Mouse (Mus musculus): ENCODE measurements at regions not wholly inside any gene's neighbourhood (a gene's known extent, or its start where the extent isn't known, plus 50 kb on each side); places are given as distances from the start of the nearest gene placed in this dataset.

DNA sequence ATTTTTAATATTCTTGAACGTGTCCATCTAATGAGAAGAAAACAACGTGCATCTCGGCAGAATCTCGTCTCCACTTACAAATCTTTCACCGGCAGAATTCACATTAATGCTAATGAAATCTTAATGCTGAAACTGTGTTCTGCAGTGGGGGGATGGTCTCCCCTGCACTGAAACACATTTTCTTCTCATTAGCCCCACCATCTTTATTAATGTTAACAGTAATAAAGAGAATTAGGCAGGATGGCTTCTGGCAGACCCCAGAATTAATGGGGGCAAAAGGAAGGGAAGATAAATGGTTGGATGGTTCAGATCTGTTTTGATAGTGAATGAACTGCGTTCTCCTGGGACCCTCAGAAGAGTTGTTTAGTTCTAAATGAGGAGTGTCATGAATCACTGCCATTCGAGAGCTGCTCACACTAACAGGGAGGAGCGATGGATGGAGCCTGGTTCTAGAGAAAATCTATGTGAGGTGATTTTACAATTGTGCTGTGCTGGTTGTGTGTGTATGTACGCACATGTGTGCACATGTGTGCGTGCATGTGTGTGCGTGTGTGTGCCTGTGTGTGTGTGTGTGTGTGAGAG, 198.9 kb downstream of the Foxo1 start:
- no peaks in the 10 kb centered on the region for H3K36me3 ChIP-seq (ENCODE audit: insufficient read depth, low read length)
- TF ChIP-seq CTCF (conservative IDR thresholded peaks at IDR 0.05; ENCODE audit: low read length) = no peak
- TF ChIP-seq NANOG (IDR thresholded peaks at IDR 0.05; ENCODE audit: borderline replicate concordance, low read length) = no peak
- TF ChIP-seq POU5F1 (IDR thresholded peaks at IDR 0.05; ENCODE audit: borderline replicate concordance, low read length) = no peak
- H3K4me1 ChIP-seq (replicated peaks; ENCODE audit: low read depth, low read length) = peaks cover 22% of the 10 kb centered on the region
- H3K9me3 ChIP-seq (ENCODE audit: low read length) = peaks cover 15% of the 10 kb centered on the region
- H3K27me3 ChIP-seq (ENCODE audit: insufficient read depth, low read length) = no peaks in the 10 kb centered on the region
- no peak overlapping the region for H3K4me3 ChIP-seq (replicated peaks; ENCODE audit: low read length)

DNA sequence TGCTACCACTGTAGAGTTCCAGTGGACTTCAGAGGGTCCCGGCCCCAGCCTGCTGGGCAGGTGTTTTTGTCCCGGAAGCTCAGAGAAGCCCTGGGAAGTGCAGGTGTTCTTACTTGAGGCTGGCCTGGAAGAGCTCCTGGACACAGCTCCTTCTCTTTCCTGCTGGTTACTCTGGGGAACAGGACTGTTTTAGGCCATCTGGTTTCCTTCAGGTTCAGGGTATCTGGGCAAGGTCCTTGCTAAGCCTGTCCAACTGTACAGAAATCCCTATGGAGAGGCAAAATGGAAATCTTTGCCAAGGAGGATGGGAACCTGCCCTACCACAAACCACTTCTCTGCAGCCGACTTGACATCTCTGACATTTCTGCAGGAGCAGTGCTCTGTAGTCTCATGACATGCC, 198.4 kb downstream of the Foxo1 start:
- H3K4me3 ChIP-seq (replicated peaks; ENCODE audit: low read length) = no peak overlapping the region
- no peaks in the 10 kb centered on the region for H3K36me3 ChIP-seq (ENCODE audit: insufficient read depth, low read length)
- peaks cover 11% of the 10 kb centered on the region for H3K9me3 ChIP-seq (ENCODE audit: low read length)
- H3K4me1 ChIP-seq (replicated peaks; ENCODE audit: low read depth, low read length) = peaks cover 22% of the 10 kb centered on the region
- TF ChIP-seq POU5F1 (IDR thresholded peaks at IDR 0.05; ENCODE audit: borderline replicate concordance, low read length) (no peak), CTCF (conservative IDR thresholded peaks at IDR 0.05; ENCODE audit: low read length) (no peak), NANOG (IDR thresholded peaks at IDR 0.05; ENCODE audit: borderline replicate concordance, low read length) (no peak)
- H3K27me3 ChIP-seq (ENCODE audit: insufficient read depth, low read length) = no peaks in the 10 kb centered on the region

GRCm38 (mm10) chr3:52463911-52464310, 195.8 kb downstream of the Foxo1 start:
- TF ChIP-seq CTCF (conservative IDR thresholded peaks at IDR 0.05; ENCODE audit: low read length) (no peak), POU5F1 (IDR thresholded peaks at IDR 0.05; ENCODE audit: borderline replicate concordance, low read length) (no peak), NANOG (IDR thresholded peaks at IDR 0.05; ENCODE audit: borderline replicate concordance, low read length) (no peak)
- H3K4me1 ChIP-seq (replicated peaks; ENCODE audit: low read depth, low read length) = peaks cover 13% of the 10 kb centered on the region
- no peak overlapping the region for H3K4me3 ChIP-seq (replicated peaks; ENCODE audit: low read length)
- H3K36me3 ChIP-seq (ENCODE audit: insufficient read depth, low read length) = no peaks in the 10 kb centered on the region
- H3K27me3 ChIP-seq (ENCODE audit: insufficient read depth, low read length) = no peaks in the 10 kb centered on the region
- no peaks in the 10 kb centered on the region for H3K9me3 ChIP-seq (ENCODE audit: low read length)

- no peaks in the 10 kb centered on the region for H3K27me3 ChIP-seq (ENCODE audit: insufficient read depth, low read length)
- no peak overlapping the region for H3K4me3 ChIP-seq (replicated peaks; ENCODE audit: low read length)
- H3K4me1 ChIP-seq (replicated peaks; ENCODE audit: low read depth, low read length) = peaks cover 5% of the 10 kb centered on the region; the same call in 1 of the 2 replicates
- no peaks in the 10 kb centered on the region for H3K36me3 ChIP-seq (ENCODE audit: insufficient read depth, low read length)
- peaks cover 10% of the 10 kb centered on the region for H3K9me3 ChIP-seq (ENCODE audit: low read length)
- TF ChIP-seq POU5F1 (IDR thresholded peaks at IDR 0.05; ENCODE audit: borderline replicate concordance, low read length) (no peak), CTCF (conservative IDR thresholded peaks at IDR 0.05; ENCODE audit: low read length) (no peak), NANOG (IDR thresholded peaks at IDR 0.05; ENCODE audit: borderline replicate concordance, low read length) (no peak)
These were observed 186.8 kb downstream of the Foxo1 start for GRCm38 (mm10) chr3:52454955-52455354.

GRCm38 (mm10) chr3:52453041-52453440, 184.9 kb downstream of the Foxo1 start:
- no peaks in the 10 kb centered on the region for H3K27me3 ChIP-seq (ENCODE audit: insufficient read depth, low read length)
- no peaks in the 10 kb centered on the region for H3K36me3 ChIP-seq (ENCODE audit: insufficient read depth, low read length)
- H3K4me3 ChIP-seq (replicated peaks; ENCODE audit: low read length) = no peak overlapping the region
- peaks cover 10% of the 10 kb centered on the region for H3K9me3 ChIP-seq (ENCODE audit: low read length)
- H3K4me1 ChIP-seq (replicated peaks; ENCODE audit: low read depth, low read length) = 0 out of 2 replicates have a peak, but pooled peaks cover 2% of the 10 kb centered on the region
- TF ChIP-seq POU5F1 (IDR thresholded peaks at IDR 0.05; ENCODE audit: borderline replicate concordance, low read length) = no peak
- TF ChIP-seq CTCF (conservative IDR thresholded peaks at IDR 0.05; ENCODE audit: low read length) = no peak
- TF ChIP-seq NANOG (IDR thresholded peaks at IDR 0.05; ENCODE audit: borderline replicate concordance, low read length) = no peak

- TF ChIP-seq NANOG (IDR thresholded peaks at IDR 0.05; ENCODE audit: borderline replicate concordance, low read length) = no peak
- TF ChIP-seq POU5F1 (IDR thresholded peaks at IDR 0.05; ENCODE audit: borderline replicate concordance, low read length) = no peak
- no peak for TF ChIP-seq CTCF (conservative IDR thresholded peaks at IDR 0.05; ENCODE audit: low read length)
- Histone ChIP-seq H3K36me3 (ENCODE audit: insufficient read depth, low read length) (no peaks in the 10 kb centered on the region), H3K27me3 (ENCODE audit: insufficient read depth, low read length) (peaks cover 4% of the 10 kb centered on the region; the same call in 1 of the 2 replicates), H3K4me1 (replicated peaks; ENCODE audit: low read depth, low read length) (no peaks in the 10 kb centered on the region), H3K9me3 (ENCODE audit: low read length) (peaks cover 10% of the 10 kb centered on the region), H3K4me3 (replicated peaks; ENCODE audit: low read length) (no peak overlapping the region)
These were observed 184.2 kb downstream of the Foxo1 start for GRCm38 (mm10) chr3:52452345-52452744.

GRCm38 (mm10) chr3:52446991-52447390, 178.9 kb downstream of the Foxo1 start:
- Histone ChIP-seq H3K4me3 (replicated peaks; ENCODE audit: low read length) (no peak overlapping the region), H3K4me1 (replicated peaks; ENCODE audit: low read depth, low read length) (no peaks in the 10 kb centered on the region), H3K36me3 (ENCODE audit: insufficient read depth, low read length) (no peaks in the 10 kb centered on the region), H3K9me3 (ENCODE audit: low read length) (peaks cover 4% of the 10 kb centered on the region; the same call in 1 of the 2 replicates), H3K27me3 (ENCODE audit: insufficient read depth, low read length) (peaks cover 17% of the 10 kb centered on the region)
- TF ChIP-seq POU5F1 (IDR thresholded peaks at IDR 0.05; ENCODE audit: borderline replicate concordance, low read length) (no peak), NANOG (IDR thresholded peaks at IDR 0.05; ENCODE audit: borderline replicate concordance, low read length) (no peak), CTCF (conservative IDR thresholded peaks at IDR 0.05; ENCODE audit: low read length) (no peak)

- Histone ChIP-seq H3K4me3 (replicated peaks; ENCODE audit: low read length) (no peak overlapping the region), H3K9me3 (ENCODE audit: low read length) (peaks cover 1% of the 10 kb centered on the region; the same call in 1 of the 2 replicates), H3K4me1 (replicated peaks; ENCODE audit: low read depth, low read length) (no peaks in the 10 kb centered on the region), H3K27me3 (ENCODE audit: insufficient read depth, low read length) (peaks cover 17% of the 10 kb centered on the region), H3K36me3 (ENCODE audit: insufficient read depth, low read length) (no peaks in the 10 kb centered on the region)
- no peak for TF ChIP-seq POU5F1 (IDR thresholded peaks at IDR 0.05; ENCODE audit: borderline replicate concordance, low read length)
These were observed 178.4 kb downstream of the Foxo1 start for GRCm38 (mm10) chr3:52446500-52446899.
